In genomic region chr9:122320626-122321025, GRCm38 (mm10) we compare ENCODE assay signal across 22 mouse cellular contexts. TPM values are rescaled to one million over a fixed set of nuclear protein-coding genes. Genes with fewer than 3 reads are reported as not detected.
DNase-seq lines count a peak whose midpoint lies in the region; ATAC-seq lines count a peak whose summit lies in the region.
"Had no signal": no experiment of that assay in that cellular context is flagged by ENCODE, and none has a peak within 500 bp of the region (broad histone marks: within the 10 kb centered on the region; RNA-seq: fewer than 3 reads in every experiment).

No protein-coding gene starts in this region.

- no peaks in the 10 kb centered on the region for H3K36me3 ChIP-seq in heart, embryonic 10.5 days
- no peaks in the 10 kb centered on the region for H3K36me3 ChIP-seq in heart, embryonic 12.5 days
- no peaks in the 10 kb centered on the region for H3K36me3 ChIP-seq in liver, embryonic 16.5 days (ENCODE audit: control insufficient read depth, insufficient read depth)
- H3K36me3 ChIP-seq: embryonic facial prominence, embryonic 15.5 days; forebrain, embryonic 10.5 days; hindbrain, embryonic 12.5 days had no signal

- H3K9me3 ChIP-seq in heart, embryonic 10.5 days, result no peaks in the 10 kb centered on the region
- no peaks in the 10 kb centered on the region for H3K9me3 ChIP-seq in heart, embryonic 12.5 days (replicated peaks)
- H3K9me3 ChIP-seq in liver, embryonic 16.5 days (replicated peaks; ENCODE audit: control insufficient read depth, low read length), result no peaks in the 10 kb centered on the region
- H3K9me3 ChIP-seq: embryonic facial prominence, embryonic 15.5 days; forebrain, embryonic 10.5 days; hindbrain, embryonic 12.5 days had no signal

- ATAC-seq in heart, embryonic 12.5 days (ENCODE audit: insufficient number of reproducible peaks, low FRiP score), result no peak
- ATAC-seq in liver, embryonic 16.5 days (ENCODE audit: low read depth), result peak; percentile 71
- ATAC-seq: forebrain, embryonic 14.5 days had no signal

- H3K4me2 ChIP-seq in heart, embryonic 12.5 days, result no peak overlapping the region
- H3K4me2 ChIP-seq in liver, embryonic 16.5 days (ENCODE audit: low read depth, low read length), result no peak overlapping the region
- H3K4me2 ChIP-seq: embryonic facial prominence, embryonic 15.5 days; hindbrain, embryonic 12.5 days had no signal

- H3K27ac ChIP-seq in heart, embryonic 10.5 days, result no peak overlapping the region
- H3K27ac ChIP-seq in heart, embryonic 12.5 days (ENCODE audit: poor library complexity, severe bottlenecking), result no peak overlapping the region
- H3K27ac ChIP-seq in liver, embryonic 16.5 days (ENCODE audit: low read length), result no peak overlapping the region
- H3K27ac ChIP-seq: embryonic facial prominence, embryonic 15.5 days; forebrain, embryonic 10.5 days; gastrocnemius, adult 2 months; heart, adult 2 months; hindbrain, embryonic 12.5 days had no signal

- H3K4me3 ChIP-seq in heart, embryonic 10.5 days, result no peak overlapping the region
- no peak overlapping the region for H3K4me3 ChIP-seq in heart, embryonic 12.5 days
- H3K4me3 ChIP-seq in liver, embryonic 16.5 days (ENCODE audit: low read depth, low read length), result no peak overlapping the region
- H3K4me3 ChIP-seq: embryonic facial prominence, embryonic 15.5 days; erythroblast, embryonic 14.5 days; forebrain, embryonic 10.5 days; gastrocnemius, adult 2 months; heart, adult 2 months; hindbrain, embryonic 12.5 days had no signal

- no peak overlapping the region for H3K9ac ChIP-seq in heart, embryonic 12.5 days
- H3K9ac ChIP-seq in liver, embryonic 16.5 days (ENCODE audit: low read depth, low read length), result no peak overlapping the region
- H3K9ac ChIP-seq: embryonic facial prominence, embryonic 15.5 days; hindbrain, embryonic 12.5 days had no signal

- peak; percentile 39 for DNase-seq in heart, embryonic 10.5 days (ENCODE audit: low spot score)
- DNase-seq in lung, adult 18-20 months, result peak; percentile 39 to 67
- DNase-seq in lung, postnatal 10 days, result no peak
- DNase-seq in lung, postnatal 4 days, result peak; percentile 17 to 43
- DNase-seq in thymus, postnatal 25 days, result no peak
- DNase-seq: adrenal gland, postnatal 10 days; cerebellum, adult 11 months; cerebellum, adult 8-10 months; cerebellum, postnatal 14 days; embryo, embryonic 11 days; gastrocnemius, adult 2 months; gastrocnemius, postnatal 36 days; heart, adult 2 months; heart, postnatal 10 days; heart, postnatal 4 days had no signal

- no peaks in the 10 kb centered on the region for H3K27me3 ChIP-seq in heart, embryonic 10.5 days (ENCODE audit: insufficient read depth, poor library complexity, severe bottlenecking)
- no peaks in the 10 kb centered on the region for H3K27me3 ChIP-seq in heart, embryonic 12.5 days (replicated peaks)
- H3K27me3 ChIP-seq in liver, embryonic 16.5 days (ENCODE audit: control insufficient read depth, insufficient read depth, low read depth, low read length), result no peaks in the 10 kb centered on the region
- H3K27me3 ChIP-seq: embryonic facial prominence, embryonic 15.5 days; hindbrain, embryonic 12.5 days had no signal

- 85% methylated on average over 4 of the region's 4 CpGs for WGBS in heart, embryonic 10.5 days
- WGBS in heart, embryonic 12.5 days, result 81% methylated on average over 4 of the region's 4 CpGs
- 55% methylated on average over 4 of the region's 4 CpGs for WGBS in liver, embryonic 16.5 days (ENCODE audit: insufficient replicate concordance)

- 0 out of 2 replicates have a peak, but pooled peaks cover 4% of the 10 kb centered on the region for H3K4me1 ChIP-seq in heart, embryonic 10.5 days
- H3K4me1 ChIP-seq in heart, embryonic 12.5 days (replicated peaks), result no peaks in the 10 kb centered on the region
- no peaks in the 10 kb centered on the region for H3K4me1 ChIP-seq in liver, embryonic 16.5 days (ENCODE audit: control insufficient read depth, low read depth, low read length)
- H3K4me1 ChIP-seq: embryonic facial prominence, embryonic 15.5 days; hindbrain, embryonic 12.5 days had no signal

RNA-seq across cellular contexts. Expression of gene Ano10, which starts 26.4 kb away (rescaled TPM):
- polyA plus RNA-seq in heart, embryonic 10.5 days (2016; fragmentation: Nextera tagmentation; extraction: Ambion mirVana), result 31.4 and 36.7 TPM in 2 replicates
- polyA plus RNA-seq in heart, embryonic 12.5 days (2016; fragmentation: Nextera tagmentation; extraction: Ambion mirVana), result 30.5 and 34.7 TPM in 2 replicates
- 12.6 and 16.3 TPM in 2 replicates for polyA plus RNA-seq in liver, embryonic 16.5 days (2015; fragmentation: Nextera tagmentation; extraction: Ambion mirVana)

RNA-seq across cellular contexts. Expression of gene Abhd5, which starts 30.8 kb away (rescaled TPM):
- 17.2 and 18.8 TPM in 2 replicates for polyA plus RNA-seq in heart, embryonic 10.5 days (2016; fragmentation: Nextera tagmentation; extraction: Ambion mirVana)
- 16.2 and 19.1 TPM in 2 replicates for polyA plus RNA-seq in heart, embryonic 12.5 days (2016; fragmentation: Nextera tagmentation; extraction: Ambion mirVana)
- 22.7 and 23.9 TPM in 2 replicates for polyA plus RNA-seq in liver, embryonic 16.5 days (2015; fragmentation: Nextera tagmentation; extraction: Ambion mirVana)

Comparison
In these comparisons a context has a peak if more than half of its experiments do, and no peak if none do; other contexts are left out.
1. DNase-seq: peak in heart, embryonic 10.5 days (single experiment), lung, adult 18-20 months (2 of 2) and lung, postnatal 4 days (2 of 2); none in lung, postnatal 10 days (single experiment) and thymus, postnatal 25 days (single experiment).